Mouse (Mus musculus) T-helper 17 cell (primary cell): ENCODE results near the gene Nubp1.

Source experiments
- in situ Hi-C, 2 experiments: fragments of 300-600 bp; cut with MboI, MseI; formaldehyde crosslinking; loops; 1 replicate in 1 of 2; 2 replicates in 1 of 2; pipeline ENCODE4 v1.15.1; 2025; ENCODE audit warnings: high pct_unique_total_duplicates in 2 of 2

Nubp1 gene

GRCm38 (mm10) chr16:10467391-10468107 is 55.8 kb downstream of the Nubp1 start:
- in situ Hi-C loops, result no loop called here

DNA sequence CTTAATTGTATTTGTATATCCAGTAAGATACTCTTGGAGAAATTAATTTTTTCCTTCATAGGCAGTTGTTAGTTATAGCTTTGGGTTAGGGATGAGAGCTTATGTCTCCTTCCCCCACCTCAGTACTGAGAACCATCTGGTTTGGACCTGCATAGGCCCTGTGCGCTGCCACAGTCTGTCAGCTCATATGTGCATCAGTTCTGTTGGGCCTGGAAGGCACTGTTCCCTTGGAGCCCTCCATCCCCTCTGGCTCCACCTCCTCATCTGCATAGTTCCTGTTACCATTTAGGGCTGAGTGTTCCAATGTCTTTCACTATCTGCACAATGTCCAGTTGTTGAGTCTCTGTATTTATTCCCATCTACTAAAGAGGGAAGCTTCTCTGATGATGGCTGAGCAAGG is 56.5 kb downstream of the Nubp1 start:
- in situ Hi-C loops, result no loop called here

- in situ Hi-C loops, result no loop called here
Observed at GRCm38 (mm10) chr16:10471950-10472349, 60.2 kb downstream of the Nubp1 start.
